Mouse (Mus musculus) layer of hippocampus, postnatal 36 days (tissue): ENCODE data around the gene Dhx40. TPM values are rescaled to one million over a fixed set of nuclear protein-coding genes. Genes with fewer than 3 reads are reported as not detected.
"Not testable (repeated sequence)": the region's sequence is repeated elsewhere in the genome, so short reads cannot be mapped to it uniquely, and the experiment has no call there.

Source experiments
- DNase-seq, 2 experiments: peaks; one replicate each; pipeline ENCODE4 v3.0.0; 2022
- total RNA-seq, 2 experiments: library from RNA; stranded (reverse); gene quantifications; 2 replicates each; pipeline ENCODE4 v1.2.3; 2021

The Dhx40 gene
- total RNA-seq, 2 experiments from 2014 or later = 29.7 to 34.3 TPM

GRCm38 (mm10) chr11:86749776-86750423, 57.6 kb downstream of the Dhx40 start:
- DNase-seq = no peak

GRCm38 (mm10) chr11:86745634-86746404, 61.7 kb downstream of the Dhx40 start:
- DNase-seq = no peak

GRCm38 (mm10) chr11:86742605-86743004, 64.9 kb downstream of the Dhx40 start:
- no peak for DNase-seq

- no peak for DNase-seq
Measured at GRCm38 (mm10) chr11:86741505-86741904, 66.0 kb downstream of the Dhx40 start.

GRCm38 (mm10) chr11:86739470-86739869, 68.1 kb downstream of the Dhx40 start:
- DNase-seq = no peak

GRCm38 (mm10) chr11:86738956-86739355, 68.6 kb downstream of the Dhx40 start:
- DNase-seq = no peak

- DNase-seq = not testable (repeated sequence)
Measured at GRCm38 (mm10) chr11:86738308-86738707, 69.2 kb downstream of the Dhx40 start.

GRCm38 (mm10) chr11:86737301-86738000, 70.1 kb downstream of the Dhx40 start:
- DNase-seq = no peak

GRCm38 (mm10) chr11:86734993-86735392, 72.6 kb downstream of the Dhx40 start:
- no peak for DNase-seq

- DNase-seq = no peak
Measured at GRCm38 (mm10) chr11:86734241-86734939, 73.2 kb downstream of the Dhx40 start.

GRCm38 (mm10) chr11:86731443-86731842, 76.1 kb downstream of the Dhx40 start:
- no peak for DNase-seq

GRCm38 (mm10) chr11:86725607-86726006, 81.9 kb downstream of the Dhx40 start:
- no peak for DNase-seq

GRCm38 (mm10) chr11:86724982-86725381, 82.6 kb downstream of the Dhx40 start:
- DNase-seq = no peak

GRCm38 (mm10) chr11:86724004-86724403, 83.5 kb downstream of the Dhx40 start:
- DNase-seq = no peak

GRCm38 (mm10) chr11:86719390-86719789, 88.2 kb downstream of the Dhx40 start:
- no peak for DNase-seq

Other genes with a start within 250 kb of the Dhx40 start
- gene Vmp1, start 123.9 kb downstream of the Dhx40 start, total RNA-seq = 100 to 1,000 TPM; 119 to 137 TPM
- gene Ptrh2, start 123.8 kb downstream of the Dhx40 start, total RNA-seq = 10 to 100 TPM; 10.1 to 10.3 TPM
- gene Cltc, start 50.2 kb downstream of the Dhx40 start, total RNA-seq = 100 to 1,000 TPM; 451 to 472 TPM
- 10 to 100 TPM; 27.5 to 29.0 TPM for gene Ypel2, start 186.0 kb upstream of the Dhx40 start, total RNA-seq